Mouse (Mus musculus) kidney, embryonic 16.5 days (tissue): Measurements from ENCODE around the gene Ube4b. TPM values are rescaled to one million over a fixed set of nuclear protein-coding genes. Genes with fewer than 3 reads are reported as not detected.

Experiments used
- ATAC-seq: fragments of 200-750 bp; cut with Nextera tagmentation; 2 replicates; pipeline ENCODE4 v1.8.0; 2017; ENCODE audit warnings: moderate TSS enrichment; ENCODE audit not compliant: low FRiP score, low TSS enrichment
- H3K27ac ChIP-seq: fragments of 300-500 bp; sonication (generic); 2 replicates; pipeline ENCODE4 v1.5.1; 2014; ENCODE audit warnings: low read length
- H3K27me3 ChIP-seq: fragments of 300-500 bp; sonication (generic); 2 replicates; pipeline ENCODE4 v1.6.1; 2014; ENCODE audit warnings: low read length, control low read depth, mixed read lengths; ENCODE audit not compliant: insufficient read depth
- H3K36me3 ChIP-seq: fragments of 300-500 bp; sonication (generic); 2 replicates; pipeline ENCODE4 v1.6.1; 2014; ENCODE audit warnings: low read length, control low read depth, mixed read lengths; ENCODE audit not compliant: insufficient read depth
- H3K4me1 ChIP-seq: fragments of 300-500 bp; sonication (generic); 2 replicates; pipeline ENCODE4 v1.6.1; 2014; ENCODE audit warnings: low read length, control low read depth, mixed read lengths; ENCODE audit not compliant: insufficient read depth
- H3K4me2 ChIP-seq: fragments of 300-500 bp; sonication (generic); replicated peaks from 2 replicates; pipeline ENCODE4 v1.6.1; 2014; ENCODE audit warnings: low read depth, low read length
- H3K4me3 ChIP-seq: fragments of 300-500 bp; sonication (generic); 2 replicates; pipeline ENCODE4 v1.5.1; 2014; ENCODE audit warnings: mild to moderate bottlenecking, low read length
- H3K9ac ChIP-seq: fragments of 300-500 bp; sonication (generic); replicated peaks from 2 replicates; pipeline ENCODE4 v1.6.1; 2014; ENCODE audit warnings: low read length
- H3K9me3 ChIP-seq: fragments of 300-500 bp; sonication (generic); 2 replicates; pipeline ENCODE4 v1.6.1; 2016; ENCODE audit warnings: low read length, control low read depth
- WGBS: fragments of 180-500 bp; shearing (Covaris S2); extraction: QIAGEN DNeasy Blood & Tissue Kit; methylation state at CpG from one replicate; pipeline ENCODE4 v1.1.7; 2014; 5-methylcytosine and 5-hydroxymethylcytosine counted together
- polyA plus RNA-seq: library from polyadenylated mRNA; unstranded; fragments of >200 nt; fragmentation: Nextera tagmentation; extraction: Ambion mirVana; gene quantifications from 2 replicates; pipeline ENCODE4 v1.2.1, GENCODE M21; 2015

Gene Ube4b
- polyA plus RNA-seq, 1 experiment from 2014 or later = 46.8 TPM

- no peaks in the 10 kb centered on the region for H3K27me3 ChIP-seq
- H3K36me3 ChIP-seq = peaks cover 71% of the 10 kb centered on the region
- no peak overlapping the region for H3K4me2 ChIP-seq
- no peak overlapping the region for H3K27ac ChIP-seq
- no peak overlapping the region for H3K4me3 ChIP-seq
- no peak for ATAC-seq
- no peaks in the 10 kb centered on the region for H3K4me1 ChIP-seq
- H3K9ac ChIP-seq = no peak overlapping the region
- WGBS = 92% methylated on average over 11 of the region's 11 CpGs
- H3K9me3 ChIP-seq = no peaks in the 10 kb centered on the region
These were observed 91.7 kb downstream of the Ube4b start for GRCm38 (mm10) chr4:149334881-149335280.

GRCm38 (mm10) chr4:149332726-149333125 is 93.8 kb downstream of the Ube4b start:
- H3K4me2 ChIP-seq = no peak overlapping the region
- no peaks in the 10 kb centered on the region for H3K4me1 ChIP-seq
- no peaks in the 10 kb centered on the region for H3K27me3 ChIP-seq
- no peak for ATAC-seq
- no peak overlapping the region for H3K4me3 ChIP-seq
- H3K9me3 ChIP-seq = no peaks in the 10 kb centered on the region
- no peak overlapping the region for H3K9ac ChIP-seq
- H3K36me3 ChIP-seq = peaks cover 77% of the 10 kb centered on the region
- WGBS = 87% methylated on average over 7 of the region's 7 CpGs
- H3K27ac ChIP-seq = no peak overlapping the region

GRCm38 (mm10) chr4:149330495-149330894 is 96.1 kb downstream of the Ube4b start:
- ATAC-seq = no peak
- 94% methylated on average over 5 of the region's 5 CpGs for WGBS
- H3K36me3 ChIP-seq = peaks cover 63% of the 10 kb centered on the region

DNA sequence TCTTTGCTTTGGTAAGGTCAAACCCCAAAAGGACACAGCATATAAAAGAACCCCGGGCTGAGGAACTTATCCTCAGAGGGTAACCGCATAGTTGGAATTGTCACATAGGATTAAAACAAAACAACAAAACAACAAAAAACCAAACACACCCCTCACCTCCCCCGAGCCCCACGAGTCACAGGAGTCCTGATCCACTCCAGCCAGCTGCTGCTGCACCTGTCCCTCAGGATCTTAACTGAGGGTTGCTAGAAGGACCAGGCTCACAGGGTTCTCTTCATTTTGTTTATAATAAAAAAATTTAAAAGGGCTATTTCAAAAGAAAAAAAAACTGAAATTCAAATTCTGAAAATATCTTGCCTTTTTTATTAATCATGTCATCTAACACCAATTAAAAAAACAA is 97.8 kb downstream of the Ube4b start:
- Histone ChIP-seq H3K27me3 (no peaks in the 10 kb centered on the region), H3K9me3 (no peaks in the 10 kb centered on the region), H3K4me2 (no peak overlapping the region), H3K4me1 (no peaks in the 10 kb centered on the region), H3K9ac (no peak overlapping the region), H3K36me3 (peaks cover 50% of the 10 kb centered on the region), H3K4me3 (no peak overlapping the region), H3K27ac (no peak overlapping the region)
- WGBS = 85% methylated on average over 4 of the region's 4 CpGs
- ATAC-seq = no peak

More at GRCm38 (mm10) chr4:149330495-149330894, 96.1 kb downstream of the Ube4b start:
- Histone ChIP-seq H3K4me3 (no peak overlapping the region), H3K27ac (no peak overlapping the region), H3K4me1 (no peaks in the 10 kb centered on the region), H3K9me3 (no peaks in the 10 kb centered on the region), H3K9ac (no peak overlapping the region), H3K27me3 (no peaks in the 10 kb centered on the region), H3K4me2 (no peak overlapping the region)

- Histone ChIP-seq H3K36me3 (peaks cover 38% of the 10 kb centered on the region), H3K9me3 (no peaks in the 10 kb centered on the region), H3K9ac (no peak overlapping the region), H3K4me3 (no peak overlapping the region), H3K27ac (no peak overlapping the region), H3K4me2 (no peak overlapping the region), H3K4me1 (no peaks in the 10 kb centered on the region), H3K27me3 (no peaks in the 10 kb centered on the region)
- whole genome bisulfite sequencing = 92% methylated on average over 7 of the region's 7 CpGs
- ATAC-seq = no peak
These were observed 99.3 kb downstream of the Ube4b start for GRCm38 (mm10) chr4:149327281-149327680.

- no peak overlapping the region for H3K4me2 ChIP-seq
- no peaks in the 10 kb centered on the region for H3K4me1 ChIP-seq
- no peak for ATAC-seq
- peaks cover 23% of the 10 kb centered on the region for H3K36me3 ChIP-seq
- H3K27me3 ChIP-seq = no peaks in the 10 kb centered on the region
- no peak overlapping the region for H3K27ac ChIP-seq
- H3K9me3 ChIP-seq = no peaks in the 10 kb centered on the region
- H3K9ac ChIP-seq = no peak overlapping the region
- H3K4me3 ChIP-seq = no peak overlapping the region
- WGBS = 93% methylated on average over 10 of the region's 10 CpGs
These were observed 101.0 kb downstream of the Ube4b start for GRCm38 (mm10) chr4:149325411-149326162.

DNA sequence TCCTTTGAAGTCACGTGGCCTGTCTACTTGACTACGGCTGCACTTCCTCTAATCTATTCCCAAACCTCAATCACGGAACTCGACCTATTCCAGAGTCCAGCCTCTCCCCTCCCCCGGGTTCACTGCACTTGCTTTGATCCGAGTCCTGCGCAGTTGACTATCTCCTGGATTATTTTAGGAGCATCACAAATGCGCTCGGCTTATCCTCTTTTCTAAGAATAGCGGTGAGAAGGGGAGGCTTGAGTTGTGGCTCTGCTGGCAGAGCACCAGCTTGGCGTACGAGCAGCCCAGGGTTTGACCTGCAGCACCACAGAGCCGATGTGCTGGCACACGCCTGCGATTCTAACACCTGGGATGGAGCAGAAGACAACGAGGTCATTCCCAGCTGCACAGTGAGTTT is 102.8 kb downstream of the Ube4b start:
- no peaks in the 10 kb centered on the region for H3K4me1 ChIP-seq
- no peaks in the 10 kb centered on the region for H3K27me3 ChIP-seq
- no peak overlapping the region for H3K27ac ChIP-seq
- peaks cover 9% of the 10 kb centered on the region; the same call in 1 of the 2 replicates for H3K36me3 ChIP-seq
- no peak overlapping the region for H3K4me3 ChIP-seq
- no peak overlapping the region for H3K4me2 ChIP-seq
- no peaks in the 10 kb centered on the region for H3K9me3 ChIP-seq
- no peak overlapping the region for H3K9ac ChIP-seq
- 73% methylated on average over 16 of the region's 16 CpGs for WGBS
- ATAC-seq = no peak

DNA sequence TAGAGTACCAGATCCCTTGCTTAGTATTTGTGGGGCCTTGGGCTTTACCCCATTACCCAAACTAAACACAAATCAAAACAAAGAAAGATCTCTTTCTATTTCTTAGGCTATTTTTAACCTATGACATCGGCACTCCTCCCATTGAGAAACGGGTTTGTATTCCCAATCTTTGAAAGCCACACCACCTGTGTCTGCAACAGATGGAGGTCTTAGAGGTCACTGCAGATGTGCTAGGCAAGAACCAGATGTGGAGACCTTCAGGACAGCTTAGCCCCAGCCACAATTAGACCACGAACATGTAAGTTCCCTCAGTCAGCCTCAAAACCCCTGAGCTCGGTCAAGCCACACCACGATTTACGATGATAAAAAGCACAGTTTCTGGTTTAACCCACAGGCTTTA is 103.8 kb downstream of the Ube4b start:
- Histone ChIP-seq H3K9me3 (no peaks in the 10 kb centered on the region), H3K27ac (no peak overlapping the region), H3K4me2 (no peak overlapping the region), H3K36me3 (0 out of 2 replicates have a peak, but pooled peaks cover 4% of the 10 kb centered on the region), H3K9ac (no peak overlapping the region), H3K27me3 (no peaks in the 10 kb centered on the region), H3K4me1 (no peaks in the 10 kb centered on the region), H3K4me3 (no peak overlapping the region)
- WGBS = 57% methylated on average over 6 of the region's 6 CpGs
- ATAC-seq = no peak

DNA sequence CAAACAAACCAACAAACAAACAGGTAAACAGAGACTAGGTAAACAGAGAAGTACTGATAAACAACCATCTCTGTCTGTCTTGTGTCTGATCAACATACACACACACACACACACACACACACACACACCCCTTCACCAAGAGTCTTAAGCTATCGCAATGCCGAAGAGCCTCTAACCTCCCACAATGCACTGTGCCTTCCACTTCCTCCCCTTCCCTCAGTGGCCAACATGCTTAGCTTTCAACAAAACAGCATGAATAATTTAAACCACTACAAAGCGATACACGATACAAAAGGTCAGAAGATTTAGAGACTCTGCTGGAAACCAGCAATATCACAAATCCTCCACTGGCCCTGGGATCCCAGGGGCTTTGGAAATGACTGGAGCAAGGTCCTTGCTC is 104.3 kb downstream of the Ube4b start:
- Histone ChIP-seq H3K4me3 (no peak overlapping the region), H3K4me1 (no peaks in the 10 kb centered on the region), H3K4me2 (no peak overlapping the region), H3K9ac (no peak overlapping the region), H3K27me3 (no peaks in the 10 kb centered on the region), H3K9me3 (no peaks in the 10 kb centered on the region), H3K27ac (no peak overlapping the region), H3K36me3 (no peaks in the 10 kb centered on the region)
- no peak for ATAC-seq
- 66% methylated on average over 4 of the region's 4 CpGs for WGBS

- H3K4me1 ChIP-seq = no peaks in the 10 kb centered on the region
- H3K4me3 ChIP-seq = no peak overlapping the region
- H3K27me3 ChIP-seq = no peaks in the 10 kb centered on the region
- H3K36me3 ChIP-seq = no peaks in the 10 kb centered on the region
- no peak for ATAC-seq
- H3K4me2 ChIP-seq = no peak overlapping the region
- 84% methylated on average over 9 of the region's 9 CpGs for WGBS
- no peaks in the 10 kb centered on the region for H3K9me3 ChIP-seq
- H3K27ac ChIP-seq = no peak overlapping the region
- no peak overlapping the region for H3K9ac ChIP-seq
These were observed 107.5 kb downstream of the Ube4b start for GRCm38 (mm10) chr4:149319088-149319487.
